Mouse (Mus musculus): ENCODE data around the gene Ppbp.

The Ppbp gene

DNA sequence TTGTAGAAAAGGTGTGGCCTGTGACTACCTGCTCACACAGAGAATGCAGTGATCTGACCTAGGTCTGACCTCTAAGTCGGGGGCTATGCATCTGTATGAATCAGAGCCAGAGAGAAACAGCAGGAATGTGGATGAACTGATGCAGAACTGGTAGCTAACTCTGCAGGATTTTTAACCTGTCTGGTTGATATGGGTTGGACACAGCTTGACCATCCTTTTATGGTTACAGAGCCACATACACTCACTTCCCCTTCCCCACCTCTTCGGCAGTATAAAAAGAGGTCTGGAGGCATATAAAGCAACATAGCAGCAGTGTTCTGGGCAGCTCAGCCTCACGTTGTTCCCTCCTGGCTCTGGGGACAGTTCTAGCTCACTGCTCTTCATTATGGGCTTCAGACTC lies at the start of gene Ppbp:
Ppbp (plus strand) TSS at position 301 of the 400 bp plus-strand sequence.
- no peak for DNase-seq

GRCm38 (mm10) chr5:90722656-90723055 lies 45.7 kb upstream of the Ppbp start:
- no peak for DNase-seq

DNA sequence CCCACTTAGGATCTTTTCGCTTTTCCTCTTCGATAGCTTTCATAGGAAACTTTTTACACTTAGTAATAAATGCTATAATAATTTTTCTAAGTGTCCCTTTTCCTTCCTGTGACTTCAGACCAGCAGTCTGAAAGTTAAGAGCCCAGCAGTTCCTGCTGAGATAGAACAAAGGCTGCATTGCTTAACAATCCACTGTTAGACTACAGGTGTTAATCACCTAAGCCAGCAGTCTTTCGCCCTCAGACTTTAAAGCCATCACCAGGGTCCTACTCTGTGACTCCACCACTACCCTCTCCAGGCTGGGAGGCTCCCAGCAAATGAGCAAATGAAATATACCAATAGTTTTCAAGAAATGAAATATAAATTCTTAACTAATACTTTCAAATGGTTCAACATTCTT lies 40.1 kb upstream of the Ppbp start:
- no peak for DNase-seq

DNA sequence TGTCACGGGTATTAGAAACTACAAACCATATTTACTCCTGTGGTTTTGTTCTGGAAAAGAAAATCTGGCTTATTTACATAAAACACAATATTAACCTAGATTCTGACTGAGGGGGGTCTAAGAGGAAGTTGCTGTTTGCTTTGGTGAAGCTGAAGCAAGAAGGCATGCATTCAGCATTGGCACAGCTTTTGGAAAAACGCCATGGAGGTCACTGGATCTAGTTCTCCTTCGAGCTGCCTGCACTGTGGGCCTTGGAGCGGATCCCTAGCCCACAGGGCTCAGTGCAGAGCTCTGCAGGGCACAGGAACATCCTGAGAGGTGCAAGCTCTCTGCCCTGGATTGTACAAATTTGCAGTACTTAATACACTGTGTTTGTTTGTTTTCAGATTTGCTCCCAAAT lies 36.8 kb upstream of the Ppbp start:
- no peak for DNase-seq

DNA sequence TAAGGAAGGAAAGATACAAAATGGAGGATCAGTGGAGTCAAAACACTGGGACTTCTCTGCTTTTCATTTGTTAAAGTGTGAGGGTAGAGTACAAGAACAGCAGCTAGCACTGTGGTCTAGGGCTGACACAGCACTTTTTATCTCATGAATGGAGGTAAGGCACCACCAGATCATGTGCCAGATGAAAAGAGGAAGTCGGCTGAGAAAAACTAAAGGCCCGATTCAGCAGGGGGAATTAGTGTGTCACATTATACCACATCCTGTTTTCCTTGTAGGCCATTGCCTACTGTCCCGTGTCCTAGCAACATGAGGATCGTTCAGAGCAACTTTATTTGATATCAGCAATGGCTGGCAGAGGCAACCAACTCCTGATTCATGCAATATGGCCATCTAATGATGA lies 26.3 kb upstream of the Ppbp start:
- DNase-seq: no peak

GRCm38 (mm10) chr5:90753934-90754333 lies 14.4 kb upstream of the Ppbp start:
- no peak for DNase-seq

DNA sequence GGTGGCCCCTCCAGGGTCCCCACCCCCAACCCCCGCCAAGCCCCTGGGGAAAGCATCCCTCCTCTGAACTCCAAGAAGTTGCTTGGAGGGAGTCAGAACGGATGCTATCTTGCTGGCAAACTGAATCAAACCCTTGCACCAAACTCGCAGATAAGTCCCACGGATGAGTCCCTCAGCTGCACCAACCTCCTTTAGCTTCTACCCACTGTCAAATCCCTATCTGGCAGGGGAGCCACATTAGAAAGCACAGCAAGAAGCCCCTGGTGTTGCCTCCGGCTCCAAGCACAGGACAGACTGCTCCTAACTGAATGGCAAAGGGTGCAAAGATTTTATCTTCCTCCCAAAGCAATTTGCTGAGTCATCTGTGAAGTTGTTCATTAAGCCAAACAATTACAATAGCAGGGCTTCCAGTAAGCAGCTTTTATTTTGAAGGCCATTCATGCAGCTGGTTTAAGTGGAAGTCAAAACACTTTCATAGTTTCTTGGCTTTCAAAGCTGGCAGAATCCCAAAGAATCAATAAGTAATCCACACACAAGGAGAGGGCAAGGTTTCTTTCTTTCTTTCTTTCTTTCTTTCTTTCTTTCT lies 10.2 kb upstream of the Ppbp start:
- no peak for DNase-seq

GRCm38 (mm10) chr5:90759077-90760065 lies 8.9 kb upstream of the Ppbp start, which contains the start of gene Cxcl5:
Gene Cxcl5 (plus strand): TSS chr5:90759360.
- peak; percentile 25 for DNase-seq

GRCm38 (mm10) chr5:90760303-90760702 lies 8.0 kb upstream of the Ppbp start:
- DNase-seq: no peak

DNA sequence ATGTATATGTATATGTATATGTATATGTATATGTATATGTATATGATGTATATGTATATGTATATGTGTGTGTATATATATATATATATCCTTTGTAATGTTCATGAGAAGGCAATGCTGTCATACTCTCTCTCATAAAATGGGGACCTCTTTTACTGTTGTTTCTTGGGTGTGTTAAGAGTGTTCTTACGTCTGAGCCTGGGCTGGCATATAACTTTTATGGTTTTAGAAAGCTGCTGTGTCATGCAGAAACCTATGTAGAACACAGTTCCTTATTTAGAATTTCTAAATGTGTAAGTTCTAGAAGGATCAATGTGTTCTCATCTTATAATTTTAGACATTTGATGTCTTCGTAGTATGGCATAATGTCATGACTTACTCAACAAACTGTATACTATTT lies 7.5 kb upstream of the Ppbp start:
- no peak for DNase-seq

DNA sequence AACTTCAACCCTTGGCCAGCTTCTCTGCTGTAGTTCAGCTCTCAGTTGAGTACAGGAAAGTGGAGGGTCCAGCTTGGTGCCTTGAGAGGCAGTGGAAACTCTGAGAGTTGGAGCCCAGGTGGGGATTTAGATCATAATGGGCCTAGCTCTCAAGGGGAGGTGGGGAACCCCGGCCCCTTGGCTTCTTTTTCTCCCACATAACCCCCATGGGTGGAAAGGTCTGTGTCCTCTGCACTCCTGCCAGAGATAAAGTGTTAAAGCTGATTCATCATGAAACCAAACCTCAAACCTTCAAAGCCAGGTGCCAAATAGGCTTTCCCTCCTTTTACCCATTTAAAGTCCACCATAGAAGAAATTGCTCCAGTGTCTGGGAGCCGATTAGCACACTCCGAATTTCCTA lies 6.5 kb upstream of the Ppbp start:
- DNase-seq: no peak

DNA sequence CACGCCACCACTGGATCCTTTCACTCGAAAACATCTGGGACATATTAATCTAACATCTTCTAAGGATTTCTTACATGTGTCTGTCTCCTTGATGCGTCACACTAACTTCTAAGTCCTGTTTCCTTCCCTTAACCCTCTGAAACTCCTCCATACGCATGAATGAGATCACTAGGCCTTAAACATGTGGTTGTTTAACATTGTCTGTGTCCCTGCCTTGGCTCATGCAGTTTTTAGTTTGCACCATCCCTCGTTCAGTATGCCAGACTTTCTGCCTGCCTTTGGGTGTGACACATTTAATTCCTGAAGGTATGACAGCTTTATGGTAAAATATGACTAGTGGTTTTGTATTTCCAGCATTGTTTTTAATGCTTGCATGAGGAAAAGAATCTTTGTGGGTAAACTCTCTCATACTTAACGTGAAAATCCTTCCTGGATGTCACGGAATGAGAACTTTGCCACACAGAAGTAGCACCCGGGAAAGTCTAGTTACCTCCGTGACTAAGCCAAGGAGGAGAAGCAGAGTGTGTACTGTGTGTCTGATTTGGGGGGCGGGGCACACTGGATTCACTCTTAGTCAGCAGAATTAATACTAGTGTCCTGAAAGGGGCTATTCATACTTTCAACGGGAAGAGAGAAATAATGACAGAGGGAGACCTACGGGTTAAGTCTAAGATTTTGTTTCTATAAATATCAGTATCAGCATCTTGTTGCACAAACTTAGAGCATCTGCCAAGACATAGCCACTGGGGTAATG lies 4.2 kb upstream of the Ppbp start:
- DNase-seq: no peak

DNA sequence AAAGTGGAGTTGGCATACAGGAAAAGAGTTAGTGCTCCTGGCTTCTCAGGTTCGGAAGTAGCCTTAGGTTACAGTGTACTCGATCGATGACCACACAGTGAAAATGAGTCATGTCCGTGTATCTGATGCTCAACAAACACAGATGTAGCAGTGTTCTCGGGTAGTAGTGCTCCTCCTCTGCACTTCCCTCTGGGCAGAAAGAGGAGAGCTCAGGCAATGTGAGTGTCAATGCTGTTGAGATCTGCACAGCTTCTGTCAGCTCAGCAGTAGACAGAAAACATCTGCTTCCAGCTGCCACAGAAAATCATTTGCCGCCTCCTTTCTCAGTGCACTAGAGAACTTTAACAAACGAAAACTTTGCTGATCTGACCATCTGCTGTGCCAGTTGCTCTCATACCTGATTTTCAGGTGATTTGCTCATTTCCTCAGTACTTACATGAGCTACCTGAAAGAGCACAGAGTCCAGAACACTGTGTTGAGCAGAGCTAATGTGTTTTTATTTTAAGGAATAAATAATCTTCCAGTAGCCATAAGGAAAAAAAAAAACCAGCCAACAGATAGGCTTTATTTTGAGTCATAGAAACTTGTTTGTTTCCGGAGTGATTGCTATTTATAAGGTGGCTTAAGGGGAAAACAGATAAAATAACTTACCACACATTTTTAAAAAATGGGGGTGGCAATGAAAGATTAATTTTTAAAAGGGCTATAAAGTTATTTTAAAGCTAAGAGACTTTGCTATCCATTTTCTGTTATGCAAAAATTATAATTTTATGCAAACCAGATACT lies 2.3 kb upstream of the Ppbp start:
- no peak for DNase-seq

- no peak for DNase-seq
Measured at GRCm38 (mm10) chr5:90771369-90771768, 3.1 kb downstream of the Ppbp start.

DNA sequence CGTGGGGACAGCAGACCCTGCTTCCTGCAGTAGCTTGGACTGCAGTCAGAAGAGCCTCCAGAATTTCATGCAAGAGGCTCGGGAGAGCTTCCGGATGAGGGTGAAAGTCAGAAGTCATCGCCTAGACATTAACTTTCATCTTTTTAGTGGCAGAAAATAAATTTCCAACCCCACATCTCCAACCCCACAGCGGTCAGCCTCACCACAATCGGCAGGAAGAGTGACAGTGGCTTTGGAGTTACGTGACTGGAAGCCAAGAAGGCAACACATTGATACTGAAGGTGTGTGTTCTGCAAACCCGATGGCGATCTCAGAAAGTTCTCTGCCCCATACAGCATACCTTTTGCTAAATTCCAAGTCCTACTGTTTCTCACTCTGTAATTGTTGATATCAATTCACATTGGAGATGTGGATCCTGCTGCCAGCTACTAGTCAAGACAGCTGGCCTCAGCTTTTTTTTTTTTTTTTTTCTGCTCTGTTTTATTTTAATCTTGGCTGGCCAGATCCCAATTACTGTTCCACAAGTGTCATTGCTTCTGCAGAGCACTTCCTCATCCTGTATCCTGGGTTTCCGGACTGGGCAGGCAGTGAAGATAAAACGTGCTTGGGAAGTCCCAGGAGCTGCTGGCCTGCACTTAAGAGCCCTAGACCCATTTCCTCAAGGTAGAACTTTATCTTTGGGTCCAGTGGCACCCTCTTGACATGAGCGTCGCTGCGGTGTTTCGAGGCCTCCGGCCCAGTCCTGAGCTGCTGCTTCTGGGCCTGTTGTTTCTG lies 3.7 kb downstream of the Ppbp start, which contains the start of gene Pf4:
Pf4 (plus strand) TSS at position 556 of the 774 bp plus-strand sequence.
- DNase-seq: no peak

GRCm38 (mm10) chr5:90775562-90775961 lies 7.2 kb downstream of the Ppbp start:
- no peak for DNase-seq

GRCm38 (mm10) chr5:90777621-90778020 lies 9.3 kb downstream of the Ppbp start:
- DNase-seq: no peak

DNA sequence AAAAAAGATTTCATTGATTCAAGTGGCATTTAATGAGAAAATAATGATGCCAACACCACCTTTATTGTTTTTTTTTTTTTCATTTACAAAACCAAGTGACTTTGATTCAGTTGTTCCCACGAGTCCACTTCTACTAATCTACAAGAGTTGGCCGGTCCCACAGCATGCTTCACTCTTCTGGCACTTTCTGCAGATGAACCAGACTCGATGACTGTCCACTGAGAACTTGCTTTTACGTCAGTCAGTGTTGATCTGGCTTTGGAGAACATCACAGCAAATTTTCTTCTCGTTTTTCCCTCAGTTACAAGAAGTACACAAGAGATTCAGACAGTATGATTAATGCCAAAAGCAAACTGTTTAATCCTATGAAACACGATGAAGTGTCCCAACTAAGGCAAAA lies 10.5 kb downstream of the Ppbp start:
- no peak for DNase-seq

GRCm38 (mm10) chr5:90783697-90784096 lies 15.4 kb downstream of the Ppbp start:
- no peak for DNase-seq

- no peak for DNase-seq
Measured at GRCm38 (mm10) chr5:90785659-90786588, 17.6 kb downstream of the Ppbp start, which contains the start of gene Cxcl3. Gene Cxcl3 (plus strand): TSS chr5:90786103.

DNA sequence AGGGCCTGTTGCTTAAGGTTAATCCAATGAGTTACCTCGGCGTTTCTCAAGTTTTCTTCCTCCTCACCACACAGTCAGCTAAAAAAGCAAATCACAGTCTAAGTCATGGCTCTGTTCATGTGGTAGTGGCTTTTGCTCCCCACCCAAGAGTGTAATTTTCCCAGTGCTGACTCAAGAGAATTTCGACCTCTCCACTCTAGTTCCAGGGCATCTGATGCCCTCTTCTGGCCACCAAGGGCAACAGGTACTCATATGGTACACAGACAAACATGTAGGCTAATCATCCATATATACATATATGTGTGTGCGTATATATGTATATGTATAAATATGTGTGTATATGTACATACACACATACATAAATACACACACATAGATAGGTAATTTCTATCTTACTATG lies 19.8 kb downstream of the Ppbp start:
- DNase-seq: no peak
